Mouse (Mus musculus) megakaryocyte progenitor cell, adult 5-6 weeks (primary cell): ENCODE results near the gene Sptbn1. TPM values are rescaled to one million over a fixed set of nuclear protein-coding genes. Genes with fewer than 3 reads are reported as not detected.
"Not testable (repeated sequence)": the region's sequence is repeated elsewhere in the genome, so short reads cannot be mapped to it uniquely, and the experiment has no call there.

Experiments used
- ATAC-seq: replicated peaks from 2 replicates; pipeline ENCODE4 v1.8.0; 2016; ENCODE audit warnings: mild to moderate bottlenecking, moderate TSS enrichment, inconsistent platforms; ENCODE audit not compliant: poor library complexity
- total RNA-seq, 2 experiments: library from RNA; stranded (forward) in 1 of 2; stranded (reverse) in 1 of 2; fragments of 157-497, 149-512 nt in 1 of 2; fragments of 200-1000 nt in 1 of 2; gene quantifications; 2 replicates each; pipeline versions ENCODE4 v1.2.3 to v1.2.4; 2015 to 2017

Gene Sptbn1
- total RNA-seq, 2 experiments from 2014 or later = 108 to 127 TPM

GRCm38 (mm10) chr11:30257085-30257484 is 10.9 kb downstream of the Sptbn1 start:
- no peak for ATAC-seq

- no peak for ATAC-seq
These were observed 11.5 kb downstream of the Sptbn1 start for GRCm38 (mm10) chr11:30256491-30256890.

GRCm38 (mm10) chr11:30255211-30255610 is 12.8 kb downstream of the Sptbn1 start:
- ATAC-seq = not testable (repeated sequence)

GRCm38 (mm10) chr11:30251294-30251904 is 16.6 kb downstream of the Sptbn1 start:
- ATAC-seq = no peak

- no peak for ATAC-seq
These were observed 18.4 kb downstream of the Sptbn1 start for GRCm38 (mm10) chr11:30249452-30250016.

- no peak for ATAC-seq
These were observed 20.9 kb downstream of the Sptbn1 start for GRCm38 (mm10) chr11:30247106-30247505.

- no peak for ATAC-seq
These were observed 21.8 kb downstream of the Sptbn1 start for GRCm38 (mm10) chr11:30246161-30246560.

- no peak for ATAC-seq
These were observed 23.8 kb downstream of the Sptbn1 start for GRCm38 (mm10) chr11:30244172-30244571.

GRCm38 (mm10) chr11:30243591-30243990 is 24.4 kb downstream of the Sptbn1 start:
- no peak for ATAC-seq

GRCm38 (mm10) chr11:30240861-30241260 is 27.1 kb downstream of the Sptbn1 start:
- no peak for ATAC-seq

GRCm38 (mm10) chr11:30237960-30238359 is 30.0 kb downstream of the Sptbn1 start:
- ATAC-seq = peak; percentile 60

GRCm38 (mm10) chr11:30236681-30237242 is 31.2 kb downstream of the Sptbn1 start:
- ATAC-seq = no peak

GRCm38 (mm10) chr11:30235666-30236065 is 32.3 kb downstream of the Sptbn1 start:
- ATAC-seq = no peak

- ATAC-seq = no peak
These were observed 32.8 kb downstream of the Sptbn1 start for GRCm38 (mm10) chr11:30235218-30235617.

- no peak for ATAC-seq
These were observed 34.0 kb downstream of the Sptbn1 start for GRCm38 (mm10) chr11:30233946-30234345.

- no peak for ATAC-seq
These were observed 35.9 kb downstream of the Sptbn1 start for GRCm38 (mm10) chr11:30232082-30232481.

GRCm38 (mm10) chr11:30231336-30231735 is 36.6 kb downstream of the Sptbn1 start:
- ATAC-seq = 0 out of 2 replicates have a peak, but pooled peaks have one; percentile 42

GRCm38 (mm10) chr11:30230330-30230771 is 37.6 kb downstream of the Sptbn1 start:
- no peak for ATAC-seq

GRCm38 (mm10) chr11:30226756-30227155 is 41.2 kb downstream of the Sptbn1 start:
- ATAC-seq = no peak

GRCm38 (mm10) chr11:30224599-30224998 is 43.4 kb downstream of the Sptbn1 start:
- peak; percentile 91 for ATAC-seq

GRCm38 (mm10) chr11:30222636-30223035 is 45.3 kb downstream of the Sptbn1 start:
- peak; percentile 87 for ATAC-seq

GRCm38 (mm10) chr11:30221043-30221442 is 46.9 kb downstream of the Sptbn1 start:
- ATAC-seq = no peak
